Mouse (Mus musculus) c-Kit-negative CD71-positive TER-119-positive erythroid progenitor cells, embryonic 14.5 days (primary cell): ENCODE data around the gene Lrrc31.
"Not testable (repeated sequence)": the region's sequence is repeated elsewhere in the genome, so short reads cannot be mapped to it uniquely, and the experiment has no call there.

Experiments
- DNase-seq: peaks from one replicate; pipeline ENCODE4 v3.0.0-alpha.2; 2013; ENCODE audit warnings: low read depth, low spot score

Gene Lrrc31

DNA sequence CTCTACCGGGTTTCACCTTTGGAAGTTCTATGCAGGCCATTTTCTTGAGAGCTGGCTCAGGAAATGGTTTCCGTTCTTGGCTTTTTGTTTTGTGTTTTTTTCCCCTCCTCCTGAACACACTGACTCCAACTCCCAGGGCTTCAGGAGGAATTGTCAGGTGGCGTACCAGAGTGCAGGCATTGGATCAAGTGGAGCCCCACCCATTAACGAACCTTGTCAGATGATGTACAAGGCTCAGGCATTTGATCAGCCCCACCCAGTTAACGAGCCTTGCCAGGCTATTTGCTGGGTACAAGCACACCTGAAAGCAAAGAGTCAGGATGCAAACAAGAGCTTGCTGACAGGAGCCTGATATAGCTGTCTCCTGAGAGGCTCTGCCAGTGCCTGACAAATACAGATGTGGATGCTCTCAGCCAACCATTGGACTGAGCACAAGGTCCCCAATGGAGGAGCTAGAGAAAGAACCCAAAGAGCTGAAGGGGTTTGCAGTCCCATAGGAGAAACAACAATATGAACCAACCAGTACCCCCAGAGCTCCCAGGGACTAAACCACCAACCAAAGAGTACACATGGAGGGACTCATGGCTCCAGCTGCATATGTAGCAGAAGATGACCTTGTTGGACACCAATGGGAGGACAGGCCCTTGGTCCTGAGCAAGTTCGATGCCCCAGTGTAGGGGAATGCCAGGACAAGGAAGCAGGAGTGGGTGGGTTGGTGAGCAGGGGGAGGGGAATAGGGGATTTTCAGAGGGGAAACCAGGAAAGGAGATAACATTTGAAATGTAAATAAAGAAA lies at the start of gene Lrrc31:
Gene Lrrc31 (minus strand): TSS at position 133 of the 795 bp plus-strand sequence.
- DNase-seq = not testable (repeated sequence)

GRCm38 (mm10) chr3:30748316-30748715 lies 48.7 kb upstream of the Lrrc31 start:
- DNase-seq = no peak

- DNase-seq = no peak
Observed at GRCm38 (mm10) chr3:30746006-30746405, 46.4 kb upstream of the Lrrc31 start, which contains the start of gene Samd7. Samd7 (plus strand) TSS chr3:30746293.

DNA sequence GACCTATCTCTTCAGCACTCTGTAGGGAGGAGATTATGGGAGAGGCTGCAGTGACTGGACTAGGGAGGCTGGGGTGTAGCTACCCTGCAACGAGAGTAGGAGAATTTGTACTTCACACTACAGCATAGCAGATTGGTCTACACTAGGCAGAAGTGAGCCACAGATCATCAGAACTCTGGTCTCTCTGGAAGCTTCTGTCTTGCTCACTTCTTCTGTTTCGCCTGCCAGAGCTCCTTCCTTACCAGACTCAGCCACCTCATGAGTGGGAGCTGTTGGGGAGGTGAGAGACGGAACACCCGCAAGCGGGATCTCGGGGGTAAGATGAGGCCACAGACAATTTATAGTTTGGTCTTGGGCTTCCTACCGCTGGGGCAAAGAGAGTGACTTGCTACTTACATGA lies 43.2 kb upstream of the Lrrc31 start:
- DNase-seq = no peak

DNA sequence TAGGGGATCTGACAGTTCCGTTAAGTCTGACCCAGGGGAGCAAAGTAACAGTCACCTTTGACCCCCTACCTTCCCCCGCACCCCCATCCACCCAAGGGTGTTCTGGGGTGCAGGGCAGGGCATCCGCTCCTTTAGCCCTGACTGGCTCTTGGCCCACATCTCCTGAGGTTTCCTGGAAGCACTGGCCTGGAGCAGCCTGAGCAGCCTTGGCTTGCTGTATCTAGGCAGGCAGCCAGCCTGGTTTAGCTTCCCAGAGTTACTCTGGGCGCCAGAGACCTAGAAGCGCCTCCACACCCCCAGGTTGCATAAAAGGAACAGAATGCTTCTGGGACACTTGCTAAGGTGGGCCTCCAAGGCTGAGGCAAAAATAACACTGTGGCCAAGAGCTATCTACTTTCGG lies 41.7 kb upstream of the Lrrc31 start:
- DNase-seq = no peak

DNA sequence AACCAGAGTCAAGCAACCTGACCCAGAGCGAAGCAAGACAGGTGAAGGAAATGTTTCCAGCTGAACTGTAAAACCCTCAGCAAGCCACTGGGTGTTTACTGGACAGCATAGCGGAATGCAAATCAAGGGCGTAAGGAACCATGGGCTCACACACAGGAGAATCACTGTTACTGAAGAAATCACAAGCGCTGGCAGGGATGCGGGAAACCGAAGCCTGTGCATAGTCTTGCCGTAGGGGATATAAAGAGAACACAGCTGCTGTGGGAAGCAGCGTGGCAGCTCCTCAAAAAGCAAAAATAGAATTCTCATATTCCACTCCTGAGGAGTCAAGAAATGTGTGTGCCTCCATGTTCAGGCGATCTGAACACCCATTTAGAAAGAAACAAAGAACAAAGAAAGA lies 37.2 kb upstream of the Lrrc31 start:
- DNase-seq = no peak

GRCm38 (mm10) chr3:30729046-30729445 lies 29.4 kb upstream of the Lrrc31 start:
- DNase-seq = no peak

GRCm38 (mm10) chr3:30727209-30727608 lies 27.6 kb upstream of the Lrrc31 start:
- DNase-seq = no peak

DNA sequence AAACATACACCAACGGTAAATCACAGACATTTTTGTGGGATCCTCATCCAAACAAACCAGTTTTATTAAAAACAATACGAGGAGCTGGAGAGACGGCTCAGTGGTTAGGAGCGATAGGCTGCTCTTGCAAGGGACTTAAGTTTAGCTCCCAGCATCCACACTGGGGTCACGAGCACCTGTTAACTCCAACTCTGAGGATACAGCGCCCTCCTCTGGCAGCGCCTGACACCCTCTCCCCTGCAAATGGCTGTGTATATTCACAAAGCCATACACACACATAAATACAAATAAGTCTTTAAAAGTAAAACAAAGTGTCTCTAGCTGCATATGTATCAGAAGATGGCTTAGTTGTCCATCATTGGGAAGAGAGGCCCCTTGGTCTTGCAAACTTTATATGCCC lies 25.9 kb upstream of the Lrrc31 start:
- DNase-seq = no peak

- DNase-seq = no peak
Observed at GRCm38 (mm10) chr3:30724848-30725465, 25.3 kb upstream of the Lrrc31 start.

- no peak for DNase-seq
Observed at GRCm38 (mm10) chr3:30724105-30724824, 24.6 kb upstream of the Lrrc31 start.

- no peak for DNase-seq
Observed at GRCm38 (mm10) chr3:30723179-30723578, 23.5 kb upstream of the Lrrc31 start.

DNA sequence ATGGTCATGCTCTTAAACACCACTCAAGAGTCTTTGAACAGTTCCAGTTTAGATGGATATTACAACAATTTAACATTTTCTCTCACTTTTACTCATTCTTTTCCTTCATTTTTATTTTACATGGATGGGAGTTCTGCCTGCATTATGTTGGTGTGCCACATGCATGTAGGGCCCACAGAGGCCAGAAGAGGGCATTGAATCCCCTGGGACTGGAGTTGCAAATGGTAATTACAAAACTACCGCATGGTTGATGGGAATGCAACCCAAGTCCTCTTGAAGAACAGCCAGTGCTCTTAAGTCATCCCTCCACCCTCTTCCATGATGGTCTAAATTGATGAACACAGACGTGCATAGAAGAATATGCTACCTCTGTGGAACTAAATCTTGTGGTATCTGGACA lies 22.8 kb upstream of the Lrrc31 start:
- DNase-seq = no peak

GRCm38 (mm10) chr3:30722036-30722435 lies 22.4 kb upstream of the Lrrc31 start:
- DNase-seq = no peak

GRCm38 (mm10) chr3:30718649-30719048 lies 19.0 kb upstream of the Lrrc31 start:
- DNase-seq = no peak

GRCm38 (mm10) chr3:30713334-30713733 lies 13.7 kb upstream of the Lrrc31 start:
- no peak for DNase-seq

GRCm38 (mm10) chr3:30710191-30710590 lies 10.5 kb upstream of the Lrrc31 start:
- no peak for DNase-seq

GRCm38 (mm10) chr3:30706614-30707276 lies 7.1 kb upstream of the Lrrc31 start:
- DNase-seq = peak; percentile 6

GRCm38 (mm10) chr3:30705977-30706376 lies 6.3 kb upstream of the Lrrc31 start:
- no peak for DNase-seq

GRCm38 (mm10) chr3:30697891-30698290 lies 1.8 kb downstream of the Lrrc31 start:
- DNase-seq = no peak

GRCm38 (mm10) chr3:30696346-30696745 lies 3.3 kb downstream of the Lrrc31 start:
- DNase-seq = peak; percentile 35

GRCm38 (mm10) chr3:30695661-30696060 lies 4.0 kb downstream of the Lrrc31 start:
- no peak for DNase-seq
